Mouse (Mus musculus) left cerebral cortex, adult 18-20 months (tissue): ENCODE data around the gene Tenm3. TPM values are rescaled to one million over a fixed set of nuclear protein-coding genes. Genes with fewer than 3 reads are reported as not detected.

Experiments used
- DNase-seq, 2 experiments: peaks; one replicate each; pipeline ENCODE4 v3.0.0; 2021 to 2022; ENCODE audit warnings: low spot score in 2 of 2, mixed read lengths in 1 of 2
- total RNA-seq, 2 experiments: library from RNA; stranded (reverse); gene quantifications; 2 replicates each; pipeline ENCODE4 v1.2.3; 2021

Gene Tenm3
- total RNA-seq, 2 experiments from 2014 or later, result 63.4 to 78.5 TPM

GRCm38 (mm10) chr8:48672471-48672870 lies 171.3 kb downstream of the Tenm3 start:
- peak; percentile 12 for DNase-seq

GRCm38 (mm10) chr8:48671318-48671717 lies 172.4 kb downstream of the Tenm3 start:
- no peak for DNase-seq

GRCm38 (mm10) chr8:48670895-48671294 lies 172.9 kb downstream of the Tenm3 start:
- DNase-seq, result no peak

GRCm38 (mm10) chr8:48670387-48670786 lies 173.4 kb downstream of the Tenm3 start:
- DNase-seq, result no peak

- DNase-seq, result no peak
Observed at GRCm38 (mm10) chr8:48665193-48665592, 178.6 kb downstream of the Tenm3 start.

- DNase-seq, result no peak
Observed at GRCm38 (mm10) chr8:48659226-48659625, 184.5 kb downstream of the Tenm3 start.

- DNase-seq, result no peak
Observed at GRCm38 (mm10) chr8:48655381-48656043, 188.2 kb downstream of the Tenm3 start.

GRCm38 (mm10) chr8:48649845-48650244 lies 193.9 kb downstream of the Tenm3 start:
- DNase-seq, result no peak

- no peak for DNase-seq
Observed at GRCm38 (mm10) chr8:48649415-48649814, 194.3 kb downstream of the Tenm3 start.

GRCm38 (mm10) chr8:48646110-48646509 lies 197.6 kb downstream of the Tenm3 start:
- peak in 1 of 2 experiments; percentile 6 for DNase-seq

GRCm38 (mm10) chr8:48638129-48638528 lies 205.6 kb downstream of the Tenm3 start:
- DNase-seq, result no peak

GRCm38 (mm10) chr8:48636979-48637378 lies 206.8 kb downstream of the Tenm3 start:
- DNase-seq, result no peak

GRCm38 (mm10) chr8:48635815-48636214 lies 207.9 kb downstream of the Tenm3 start:
- DNase-seq, result no peak

- no peak for DNase-seq
Observed at GRCm38 (mm10) chr8:48633426-48633825, 210.3 kb downstream of the Tenm3 start.

GRCm38 (mm10) chr8:48622517-48623153 lies 221.1 kb downstream of the Tenm3 start:
- DNase-seq, result no peak

GRCm38 (mm10) chr8:48615088-48615487 lies 228.7 kb downstream of the Tenm3 start:
- DNase-seq, result no peak

GRCm38 (mm10) chr8:48611934-48612512 lies 231.7 kb downstream of the Tenm3 start:
- no peak for DNase-seq

GRCm38 (mm10) chr8:48611126-48611525 lies 232.6 kb downstream of the Tenm3 start:
- DNase-seq, result no peak

- DNase-seq, result no peak
Observed at GRCm38 (mm10) chr8:48610316-48610715, 233.4 kb downstream of the Tenm3 start.

GRCm38 (mm10) chr8:48609684-48610083 lies 234.1 kb downstream of the Tenm3 start:
- DNase-seq, result no peak

GRCm38 (mm10) chr8:48604190-48604897 lies 239.4 kb downstream of the Tenm3 start:
- no peak for DNase-seq
